Mouse (Mus musculus): ENCODE data around the gene Gfy. TPM values are rescaled to one million over a fixed set of nuclear protein-coding genes. Genes with fewer than 3 reads are reported as not detected.

Gene Gfy
- polyA plus RNA-seq, 1 experiment = 1.2 TPM

DNA sequence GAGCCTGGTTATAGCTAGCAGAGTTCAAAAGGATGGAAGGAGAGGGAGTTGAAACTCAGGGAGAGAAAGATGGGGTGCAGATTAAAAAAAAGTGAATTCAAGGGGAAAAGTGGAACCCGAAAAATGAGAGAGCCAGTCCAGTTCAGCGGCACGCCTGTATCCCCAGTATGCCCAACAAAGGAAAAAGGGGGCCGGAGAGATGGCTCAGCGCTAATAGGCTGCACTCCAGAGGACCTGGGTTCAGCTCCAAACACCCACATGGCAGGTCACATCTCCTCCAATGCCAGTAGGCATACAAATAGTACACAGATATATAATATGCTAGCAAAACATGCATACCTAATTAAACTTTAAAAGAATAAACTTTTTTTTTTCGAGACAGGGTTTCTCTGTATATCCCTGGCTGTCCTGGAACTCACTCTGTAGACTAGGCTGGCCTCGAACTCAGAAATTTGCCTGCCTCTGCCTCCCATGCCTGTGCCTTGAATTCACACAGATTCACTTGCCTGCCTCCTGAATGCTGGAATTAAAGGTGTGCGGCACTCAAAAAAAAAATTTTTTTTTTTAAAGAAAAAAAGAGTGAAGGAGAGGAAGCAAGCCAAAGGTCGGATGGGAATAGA, 16.3 kb downstream of the Gfy start:
- no peak for TF ChIP-seq CTCF (IDR thresholded peaks at IDR 0.05; ENCODE audit: control insufficient read depth, insufficient read depth, low read length)
- TF ChIP-seq POLR2A (IDR thresholded peaks at IDR 0.05; ENCODE audit: borderline replicate concordance, control insufficient read depth, low read depth, low read length) = no peak
- H3K27ac ChIP-seq (ENCODE audit: control insufficient read depth, insufficient read depth, low read depth, low read length, poor library complexity) = no peak overlapping the region
- WGBS = 74% methylated on average over 9 of the region's 9 CpGs
- no peak overlapping the region for H3K4me3 ChIP-seq (replicated peaks; ENCODE audit: control insufficient read depth, low read depth, low read length)
- H3K4me1 ChIP-seq (ENCODE audit: control insufficient read depth, insufficient read depth, low read length) = no peaks in the 10 kb centered on the region

DNA sequence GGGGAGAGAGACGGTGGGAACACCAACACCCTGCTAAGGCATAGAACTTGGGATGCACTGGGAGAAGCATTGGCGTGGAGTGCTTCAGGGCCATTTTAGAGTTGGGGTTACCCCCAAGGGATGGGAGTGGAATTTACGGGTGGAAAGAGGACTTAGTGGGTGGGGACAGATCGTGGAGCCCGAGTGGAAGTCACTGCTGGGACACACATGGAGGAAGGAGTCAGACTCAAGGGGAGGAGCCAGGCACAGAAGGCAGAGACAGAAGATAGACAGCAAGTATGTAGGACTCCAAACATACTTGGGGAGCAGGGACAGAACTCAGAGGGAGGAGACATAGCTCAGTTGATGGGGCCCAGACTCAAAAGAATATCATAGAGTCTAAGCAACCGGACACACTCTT, 16.8 kb downstream of the Gfy start:
- TF ChIP-seq CTCF (IDR thresholded peaks at IDR 0.05; ENCODE audit: control insufficient read depth, insufficient read depth, low read length) (no peak), POLR2A (IDR thresholded peaks at IDR 0.05; ENCODE audit: borderline replicate concordance, control insufficient read depth, low read depth, low read length) (no peak)
- H3K4me3 ChIP-seq (replicated peaks; ENCODE audit: control insufficient read depth, low read depth, low read length) = no peak overlapping the region
- H3K4me1 ChIP-seq (ENCODE audit: control insufficient read depth, insufficient read depth, low read length) = no peaks in the 10 kb centered on the region
- no peak overlapping the region for H3K27ac ChIP-seq (ENCODE audit: control insufficient read depth, insufficient read depth, low read depth, low read length, poor library complexity)
- 27% methylated on average over 6 of the region's 6 CpGs for WGBS

DNA sequence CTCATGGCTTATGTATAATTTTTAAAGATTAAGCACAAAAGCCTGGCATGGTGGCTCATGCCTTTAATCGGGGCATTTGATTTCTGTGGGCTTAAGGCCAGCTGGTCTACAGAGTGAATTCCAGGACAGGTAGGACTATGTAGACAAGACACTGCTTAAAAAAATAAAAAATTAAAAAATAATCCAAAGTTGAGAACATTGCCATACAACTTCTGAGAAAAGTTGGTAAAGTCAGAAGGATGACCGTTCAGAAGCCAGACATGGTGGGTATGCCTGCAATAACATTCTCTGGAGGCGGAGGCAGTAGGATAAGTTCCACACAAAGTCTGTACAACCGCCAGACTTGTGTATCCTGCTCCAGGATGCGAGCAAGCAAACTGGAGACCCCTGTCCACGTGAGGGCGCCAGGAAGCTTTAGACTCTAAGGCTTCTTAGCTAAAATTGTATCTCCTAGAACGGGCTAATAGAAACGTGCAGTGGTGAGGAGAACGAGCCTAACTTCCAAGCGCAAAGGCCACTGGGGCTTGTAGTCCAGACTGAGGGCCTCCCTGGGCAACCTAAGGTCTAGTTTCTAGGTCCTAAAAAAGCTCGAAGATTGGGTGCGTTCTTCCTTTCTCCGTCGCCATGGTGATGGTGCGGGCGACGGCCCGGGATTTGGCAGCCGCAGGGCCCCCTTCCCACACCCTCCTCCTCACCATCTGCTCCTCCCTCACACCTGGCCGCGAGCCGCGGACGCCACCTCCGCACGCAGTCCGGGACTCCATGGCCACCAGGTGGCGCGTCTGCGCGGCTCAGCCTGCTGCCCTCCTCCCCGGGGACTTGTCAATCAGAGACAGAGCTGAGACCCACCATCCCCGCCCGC, 17.5 kb downstream of the Gfy start:
- Histone ChIP-seq H3K4me3 (replicated peaks; ENCODE audit: control insufficient read depth, low read depth, low read length) (peak overlapping the region; percentile 16), H3K27ac (ENCODE audit: control insufficient read depth, insufficient read depth, low read depth, low read length, poor library complexity) (no peak overlapping the region), H3K4me1 (ENCODE audit: control insufficient read depth, insufficient read depth, low read length) (no peaks in the 10 kb centered on the region)
- TF ChIP-seq CTCF (IDR thresholded peaks at IDR 0.05; ENCODE audit: control insufficient read depth, insufficient read depth, low read length) (peak; percentile 91), POLR2A (IDR thresholded peaks at IDR 0.05; ENCODE audit: borderline replicate concordance, control insufficient read depth, low read depth, low read length) (peak; percentile 38; the same call in 1 of the 2 replicates)
- WGBS = 4% methylated on average over 35 of the region's 35 CpGs

DNA sequence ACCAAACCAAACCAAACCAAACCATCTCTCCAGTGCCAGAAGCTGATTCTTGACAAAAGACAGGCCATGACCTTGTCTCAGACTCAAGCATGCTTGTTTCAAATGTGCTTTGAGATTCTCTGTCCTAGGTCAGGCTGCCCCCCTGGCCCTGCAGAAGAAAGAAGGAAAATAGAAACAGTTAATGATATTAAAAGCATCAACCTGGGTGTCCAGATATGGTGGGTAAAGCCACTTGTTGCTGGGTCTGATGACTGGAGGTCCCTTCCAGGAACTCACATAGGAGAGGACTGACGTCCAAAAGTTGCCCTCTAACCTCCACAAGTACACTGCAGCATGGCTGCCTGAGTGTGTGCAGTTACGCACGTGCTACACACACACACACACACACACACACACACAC, 18.5 kb downstream of the Gfy start:
- no peak for TF ChIP-seq POLR2A (IDR thresholded peaks at IDR 0.05; ENCODE audit: borderline replicate concordance, control insufficient read depth, low read depth, low read length)
- no peak for TF ChIP-seq CTCF (IDR thresholded peaks at IDR 0.05; ENCODE audit: control insufficient read depth, insufficient read depth, low read length)
- H3K4me1 ChIP-seq (ENCODE audit: control insufficient read depth, insufficient read depth, low read length) = no peaks in the 10 kb centered on the region
- no peak overlapping the region for H3K27ac ChIP-seq (ENCODE audit: control insufficient read depth, insufficient read depth, low read depth, low read length, poor library complexity)
- WGBS = 85% methylated on average over 3 of the region's 3 CpGs
- no peak overlapping the region for H3K4me3 ChIP-seq (replicated peaks; ENCODE audit: control insufficient read depth, low read depth, low read length)

DNA sequence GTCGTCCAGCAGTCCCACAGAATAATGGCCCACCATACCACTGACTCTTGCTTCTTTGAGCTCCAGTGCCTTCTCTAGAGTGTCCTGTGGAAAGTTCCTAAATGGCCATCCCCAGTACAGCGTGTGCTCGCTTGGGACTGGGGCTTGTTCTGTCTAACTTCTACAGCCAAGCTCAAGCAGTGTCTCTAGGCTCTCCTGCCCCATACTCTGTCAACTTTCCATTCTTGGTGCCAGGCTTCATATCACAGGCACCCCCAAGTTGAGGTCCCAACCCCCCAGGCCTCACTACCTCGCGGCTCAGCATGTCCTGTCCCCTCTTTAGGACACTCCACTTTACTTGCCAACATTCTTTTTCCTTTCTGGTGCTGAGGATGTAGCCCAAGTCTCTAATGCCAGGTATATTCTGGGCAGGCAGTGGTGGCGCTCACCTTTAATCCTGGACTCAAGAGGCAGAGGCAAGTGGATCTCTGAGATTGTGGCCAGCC, 19.0 kb downstream of the Gfy start:
- H3K27ac ChIP-seq (ENCODE audit: control insufficient read depth, insufficient read depth, low read depth, low read length, poor library complexity) = no peak overlapping the region
- TF ChIP-seq POLR2A (IDR thresholded peaks at IDR 0.05; ENCODE audit: borderline replicate concordance, control insufficient read depth, low read depth, low read length) (no peak), CTCF (IDR thresholded peaks at IDR 0.05; ENCODE audit: control insufficient read depth, insufficient read depth, low read length) (no peak)
- no peaks in the 10 kb centered on the region for H3K4me1 ChIP-seq (ENCODE audit: control insufficient read depth, insufficient read depth, low read length)
- WGBS = 85% methylated on average over 6 of the region's 6 CpGs
- no peak overlapping the region for H3K4me3 ChIP-seq (replicated peaks; ENCODE audit: control insufficient read depth, low read depth, low read length)

DNA sequence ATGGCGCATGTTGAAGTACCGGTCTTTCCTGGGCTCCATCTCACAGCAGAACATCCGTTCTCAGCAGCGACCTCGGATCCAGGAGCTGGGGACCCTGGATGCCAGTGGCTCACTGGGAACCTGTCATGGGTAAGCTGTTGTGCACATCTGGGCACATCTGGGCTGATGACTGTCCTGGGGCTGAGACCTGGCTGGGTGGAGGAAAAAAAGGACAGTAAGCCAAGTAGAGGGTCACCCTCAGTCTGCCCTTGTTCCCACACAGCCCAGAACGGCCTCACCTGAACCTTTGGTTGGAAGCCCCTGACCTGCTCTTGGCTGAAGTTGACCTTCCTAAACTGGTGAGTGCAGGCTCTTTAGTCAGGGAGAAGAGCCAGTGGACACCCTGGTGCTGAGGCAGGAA, 20.4 kb downstream of the Gfy start:
- no peak overlapping the region for H3K27ac ChIP-seq (ENCODE audit: control insufficient read depth, insufficient read depth, low read depth, low read length, poor library complexity)
- no peak overlapping the region for H3K4me3 ChIP-seq (replicated peaks; ENCODE audit: control insufficient read depth, low read depth, low read length)
- TF ChIP-seq POLR2A (IDR thresholded peaks at IDR 0.05; ENCODE audit: borderline replicate concordance, control insufficient read depth, low read depth, low read length) (no peak), CTCF (IDR thresholded peaks at IDR 0.05; ENCODE audit: control insufficient read depth, insufficient read depth, low read length) (no peak)
- no peaks in the 10 kb centered on the region for H3K4me1 ChIP-seq (ENCODE audit: control insufficient read depth, insufficient read depth, low read length)
- WGBS = 88% methylated on average over 6 of the region's 6 CpGs

DNA sequence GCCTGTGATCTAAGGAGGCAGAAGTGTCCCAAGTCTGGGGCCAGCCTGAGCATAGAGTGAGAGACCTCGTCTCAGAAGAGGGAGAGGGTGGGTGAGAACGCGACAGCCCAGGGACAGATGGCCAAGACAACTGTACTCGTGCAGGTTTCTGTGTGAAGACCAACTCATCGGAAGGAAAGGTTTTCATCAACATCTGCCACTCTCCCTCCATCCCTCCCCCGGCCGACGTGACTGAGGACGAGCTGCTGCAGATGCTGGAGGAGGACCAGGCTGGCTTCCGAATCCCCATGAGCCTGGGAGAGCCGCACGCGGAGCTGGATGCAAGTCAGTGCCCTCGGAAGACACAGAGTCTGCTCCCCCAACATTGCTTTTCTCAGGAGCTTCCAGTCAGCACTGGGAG, 21.9 kb downstream of the Gfy start:
- WGBS = 94% methylated on average over 14 of the region's 14 CpGs
- no peak overlapping the region for H3K27ac ChIP-seq (ENCODE audit: control insufficient read depth, insufficient read depth, low read depth, low read length, poor library complexity)
- no peak overlapping the region for H3K4me3 ChIP-seq (replicated peaks; ENCODE audit: control insufficient read depth, low read depth, low read length)
- no peaks in the 10 kb centered on the region for H3K4me1 ChIP-seq (ENCODE audit: control insufficient read depth, insufficient read depth, low read length)
- TF ChIP-seq POLR2A (IDR thresholded peaks at IDR 0.05; ENCODE audit: borderline replicate concordance, control insufficient read depth, low read depth, low read length) (no peak), CTCF (IDR thresholded peaks at IDR 0.05; ENCODE audit: control insufficient read depth, insufficient read depth, low read length) (no peak)

DNA sequence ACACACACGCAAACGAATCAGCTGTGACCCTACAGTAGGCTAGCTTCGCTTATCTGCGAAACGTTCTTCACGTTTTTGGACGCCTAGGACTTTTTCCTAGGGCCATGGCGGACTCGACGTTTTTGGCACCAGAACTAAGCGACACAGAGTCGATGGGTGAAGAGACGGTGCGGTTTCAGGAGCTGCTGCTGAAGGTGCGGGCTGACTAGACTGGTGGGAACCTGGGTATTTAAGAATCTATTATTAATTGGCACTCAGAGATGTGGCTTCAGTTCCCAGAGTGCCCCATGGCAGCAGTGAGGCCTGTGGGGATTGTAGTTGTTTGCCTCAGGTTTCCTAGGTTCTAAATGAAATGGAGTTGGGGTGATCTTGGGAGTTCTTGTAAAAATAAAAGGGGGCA, 23.2 kb downstream of the Gfy start:
- no peaks in the 10 kb centered on the region for H3K4me1 ChIP-seq (ENCODE audit: control insufficient read depth, insufficient read depth, low read length)
- TF ChIP-seq CTCF (IDR thresholded peaks at IDR 0.05; ENCODE audit: control insufficient read depth, insufficient read depth, low read length) (no peak), POLR2A (IDR thresholded peaks at IDR 0.05; ENCODE audit: borderline replicate concordance, control insufficient read depth, low read depth, low read length) (no peak)
- 92% methylated on average over 15 of the region's 15 CpGs for WGBS
- no peak overlapping the region for H3K4me3 ChIP-seq (replicated peaks; ENCODE audit: control insufficient read depth, low read depth, low read length)
- no peak overlapping the region for H3K27ac ChIP-seq (ENCODE audit: control insufficient read depth, insufficient read depth, low read depth, low read length, poor library complexity)

Measured in bone marrow, adult 2 months (tissue).